Mouse (Mus musculus) gastrocnemius, adult 18-20 months (tissue): ENCODE results near the gene Osbpl11. TPM values are rescaled to one million over a fixed set of nuclear protein-coding genes. Genes with fewer than 3 reads are reported as not detected.

Experiments used
- DNase-seq: peaks from one replicate; pipeline ENCODE4 v3.0.0; 2021; ENCODE audit warnings: low spot score
- total RNA-seq, 2 experiments: library from RNA; stranded (reverse); gene quantifications; 2 replicates each; pipeline ENCODE4 v1.2.3; 2021

Osbpl11 gene
- total RNA-seq, 2 experiments from 2014 or later: 14.0 to 14.9 TPM

- no peak for DNase-seq
These were observed 54.4 kb downstream of the Osbpl11 start for GRCm38 (mm10) chr16:33239305-33239704.

- no peak for DNase-seq
These were observed 57.2 kb downstream of the Osbpl11 start for GRCm38 (mm10) chr16:33242046-33242445.

- no peak for DNase-seq
These were observed 59.3 kb downstream of the Osbpl11 start for GRCm38 (mm10) chr16:33244136-33244691.

DNA sequence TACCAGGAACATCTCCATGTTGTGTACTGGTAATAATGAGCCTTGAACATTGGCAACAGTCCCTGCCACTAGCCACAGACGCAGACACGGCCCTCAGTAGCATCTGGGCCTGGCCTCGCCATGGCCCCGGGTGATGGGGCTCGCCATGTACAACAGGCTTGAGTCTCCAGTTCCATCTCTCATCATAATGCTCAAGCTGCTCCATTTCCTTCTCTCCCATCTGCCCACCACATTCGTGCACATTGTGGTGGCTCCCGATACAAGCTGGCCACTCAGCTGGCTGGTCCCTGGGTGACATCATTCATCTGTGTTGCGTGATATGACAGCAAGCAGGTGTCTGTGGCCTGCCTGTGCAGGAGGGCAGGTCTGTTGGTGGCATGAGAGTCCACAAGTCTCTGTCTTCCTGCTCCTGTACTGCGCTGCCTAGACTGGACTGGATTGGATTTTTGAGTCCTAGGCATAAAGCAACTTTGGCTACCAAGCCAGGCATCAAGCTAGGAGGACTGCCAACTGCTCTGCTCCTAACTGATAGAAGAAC is 60.1 kb downstream of the Osbpl11 start:
- DNase-seq: no peak

GRCm38 (mm10) chr16:33246526-33246925 is 61.7 kb downstream of the Osbpl11 start:
- DNase-seq: no peak

DNA sequence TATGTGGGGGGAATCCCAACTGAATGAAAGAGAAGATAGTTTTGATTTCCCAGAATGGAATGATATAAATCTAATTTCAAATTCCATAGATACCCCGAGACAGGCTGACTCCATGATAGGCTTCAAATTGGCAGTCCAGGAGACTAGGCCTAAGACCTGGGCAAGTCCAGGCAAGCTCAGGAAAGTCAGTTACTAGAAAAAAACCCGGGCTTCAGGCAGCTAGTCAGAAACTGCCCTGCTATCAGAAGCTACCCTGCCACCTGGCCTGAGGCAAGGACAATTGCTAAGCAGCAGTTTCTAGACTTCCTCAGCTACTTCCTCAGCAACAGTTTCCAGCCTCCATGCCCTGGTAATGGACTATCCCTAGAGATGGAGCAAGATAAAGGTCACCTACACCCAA is 62.1 kb downstream of the Osbpl11 start:
- no peak for DNase-seq

GRCm38 (mm10) chr16:33250651-33251120 is 65.8 kb downstream of the Osbpl11 start:
- DNase-seq: peak; percentile 34

DNA sequence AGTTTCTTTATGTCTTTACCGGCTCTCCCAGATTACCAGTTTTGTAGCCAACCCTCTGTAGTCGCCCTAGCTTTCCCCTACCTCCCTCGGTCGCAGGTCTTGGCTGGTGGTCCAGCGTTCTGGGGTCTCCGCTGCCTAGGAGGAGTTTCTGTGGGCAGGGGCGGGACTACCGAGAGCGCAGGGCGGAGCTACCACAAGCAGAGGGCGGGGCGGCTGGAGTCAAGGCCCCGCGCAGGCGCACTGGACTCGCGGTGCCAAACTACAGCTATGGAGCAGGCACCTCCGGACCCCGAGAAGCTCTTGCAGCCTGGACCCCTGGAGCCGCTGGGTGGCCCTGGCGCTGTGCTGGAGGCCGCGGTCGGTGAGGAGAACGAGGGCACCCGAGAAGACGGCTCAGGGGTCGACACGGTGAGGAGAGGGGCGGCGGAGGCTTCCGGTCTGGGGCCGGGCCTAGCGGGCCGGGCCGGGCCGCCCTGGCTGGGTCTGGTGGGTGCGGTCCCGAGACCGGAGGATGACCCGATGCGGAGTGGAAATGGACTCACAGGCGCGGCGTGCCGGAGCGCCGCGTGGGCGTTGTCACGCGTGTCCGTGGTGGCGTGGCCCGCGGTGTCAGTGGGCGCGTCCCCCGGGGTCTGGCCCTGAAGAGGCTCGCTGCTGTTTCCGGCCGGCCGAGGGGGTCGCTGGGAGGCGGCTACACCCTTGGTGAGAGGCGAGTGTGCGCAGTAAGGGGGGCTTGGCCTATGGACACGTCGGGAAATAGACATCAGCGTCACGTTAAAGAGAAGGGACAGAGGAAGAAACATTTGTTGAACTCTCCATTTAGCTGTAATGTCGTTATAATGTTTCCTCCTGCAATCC is 66.6 kb downstream of the Osbpl11 start, which contains the start of gene Snx4:
TSS of gene Snx4 (plus strand) at position 249 of the 858 bp plus-strand sequence.
- peak; percentile 94 for DNase-seq

DNA sequence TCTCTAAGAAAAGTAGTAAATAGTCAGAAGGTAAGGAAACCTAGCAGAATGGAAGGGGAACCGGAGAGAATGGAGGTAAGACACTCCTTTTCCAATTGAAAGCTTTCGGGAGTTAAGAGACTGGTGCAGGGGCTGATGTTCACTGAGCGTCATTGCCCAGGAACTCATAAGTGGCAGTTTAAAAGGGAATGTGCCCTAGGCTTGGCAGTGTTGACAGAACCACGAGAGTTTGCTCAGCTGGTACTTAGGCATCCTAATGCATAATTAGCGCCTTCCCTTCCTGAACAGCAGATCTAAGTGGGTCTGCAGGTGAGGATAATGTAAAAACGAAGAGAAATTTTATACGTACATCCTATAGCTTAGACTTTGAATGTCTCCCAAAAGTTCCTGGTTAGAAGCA is 70.7 kb downstream of the Osbpl11 start:
- no peak for DNase-seq

DNA sequence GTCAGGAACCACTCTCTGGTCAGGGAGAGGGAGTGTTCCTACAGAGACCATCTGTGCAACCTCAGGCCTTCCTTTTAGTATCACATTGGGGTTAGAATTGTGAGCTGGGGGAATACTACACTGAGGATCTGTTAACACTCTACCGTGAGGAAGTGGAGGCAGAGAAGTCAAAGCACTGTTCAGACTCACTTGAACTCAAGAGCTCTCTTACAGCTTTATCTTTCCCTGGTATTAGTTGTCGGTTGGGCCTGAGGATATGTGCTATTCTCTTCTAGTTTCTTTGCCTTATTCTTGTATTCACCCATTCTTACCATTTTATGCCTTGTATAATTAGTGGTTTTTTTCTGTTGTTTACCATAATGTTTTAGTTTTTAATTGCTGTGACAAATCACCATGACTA is 73.7 kb downstream of the Osbpl11 start:
- no peak for DNase-seq

DNA sequence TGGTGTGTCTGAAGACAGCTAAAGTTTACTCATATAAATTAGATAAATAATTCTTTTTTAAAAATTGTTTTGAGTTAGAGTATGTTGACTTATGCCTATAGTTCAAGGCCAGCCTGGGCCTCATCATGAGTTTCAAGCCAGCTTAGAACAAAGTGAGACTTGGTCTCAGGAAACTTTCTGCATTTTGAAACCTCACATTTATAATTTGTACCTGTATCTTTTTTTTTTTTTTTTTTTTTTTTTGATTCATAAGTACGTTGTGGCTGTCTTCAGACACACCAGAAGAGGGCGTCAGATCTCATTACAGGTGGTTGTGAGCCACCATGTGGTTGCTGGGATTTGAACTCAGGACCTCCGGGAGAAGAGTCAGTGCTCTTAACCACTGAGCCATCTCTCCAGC is 75.0 kb downstream of the Osbpl11 start:
- no peak for DNase-seq

DNA sequence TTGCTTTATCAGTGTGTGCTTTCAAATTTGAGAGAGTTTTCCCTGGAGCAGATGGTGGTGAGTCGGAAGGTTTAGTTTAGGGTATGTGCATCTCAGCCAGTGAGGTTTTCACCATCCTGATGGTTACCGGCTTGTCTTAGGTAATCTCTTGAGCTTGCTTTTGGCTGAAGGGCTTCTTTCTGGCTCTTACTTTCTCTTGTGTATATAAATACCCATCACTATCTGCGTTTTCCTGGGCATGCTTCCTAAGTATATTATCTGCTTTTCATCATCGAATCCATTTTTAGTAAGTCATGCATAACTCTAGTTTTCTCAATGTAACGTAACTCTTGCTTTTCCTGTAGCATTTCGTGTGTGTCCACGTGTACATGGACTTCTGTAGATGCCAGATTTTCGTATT is 76.0 kb downstream of the Osbpl11 start:
- no peak for DNase-seq

DNA sequence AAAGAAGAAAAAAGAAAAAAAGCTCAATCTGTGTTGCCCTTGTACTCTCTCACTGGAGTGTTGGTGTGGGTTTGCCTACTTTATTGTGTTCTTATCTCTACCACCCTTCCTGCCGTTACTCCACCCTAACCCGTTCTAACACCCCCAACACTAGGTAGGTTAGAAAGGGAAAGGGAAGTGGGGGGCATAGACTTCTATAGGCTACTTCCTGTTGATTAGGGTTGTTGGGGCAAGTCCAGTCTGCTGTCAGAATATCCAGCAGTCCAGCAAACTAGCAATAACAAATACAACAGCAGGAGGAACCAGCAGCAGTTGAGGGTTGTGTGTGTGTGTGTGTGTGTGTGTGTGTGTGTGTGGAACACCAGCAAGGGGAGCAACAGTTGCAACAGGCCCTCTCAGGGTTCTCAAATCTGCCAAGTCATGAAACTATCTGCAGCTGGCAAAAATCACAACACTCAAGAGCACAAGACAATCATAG is 76.8 kb downstream of the Osbpl11 start:
- no peak for DNase-seq

- no peak for DNase-seq
These were observed 77.2 kb downstream of the Osbpl11 start for GRCm38 (mm10) chr16:33262096-33262495.

DNA sequence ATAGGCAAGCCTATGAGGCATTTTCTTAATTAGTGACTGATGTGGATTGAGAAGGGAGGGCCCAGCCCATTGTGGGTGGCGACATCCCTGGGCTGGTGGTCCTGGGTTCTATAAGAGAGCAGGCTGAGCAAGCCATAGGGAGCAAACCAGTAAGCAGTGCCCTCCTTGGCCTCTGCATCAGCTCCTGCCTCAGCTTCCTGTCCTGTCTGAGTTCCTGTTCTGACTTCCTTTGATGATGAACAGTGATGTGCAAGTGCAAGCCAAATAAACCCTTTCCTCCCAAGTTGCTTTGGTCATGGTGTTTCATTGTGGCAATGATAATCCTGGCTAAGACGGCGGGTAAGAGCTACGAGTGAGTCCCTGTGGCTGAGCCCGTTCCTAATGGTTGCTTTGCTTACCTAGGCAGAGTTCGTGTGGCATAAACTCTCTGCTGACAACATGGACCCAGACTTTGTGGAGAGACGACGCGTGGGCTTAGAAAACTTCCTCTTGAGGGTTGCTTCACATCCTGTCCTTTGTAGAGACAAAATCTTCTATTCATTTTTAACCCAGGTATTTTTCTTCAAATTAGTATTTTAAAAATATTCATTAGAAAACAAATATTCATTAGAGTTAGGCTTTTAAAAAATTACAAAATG is 82.9 kb downstream of the Osbpl11 start:
- no peak for DNase-seq

DNA sequence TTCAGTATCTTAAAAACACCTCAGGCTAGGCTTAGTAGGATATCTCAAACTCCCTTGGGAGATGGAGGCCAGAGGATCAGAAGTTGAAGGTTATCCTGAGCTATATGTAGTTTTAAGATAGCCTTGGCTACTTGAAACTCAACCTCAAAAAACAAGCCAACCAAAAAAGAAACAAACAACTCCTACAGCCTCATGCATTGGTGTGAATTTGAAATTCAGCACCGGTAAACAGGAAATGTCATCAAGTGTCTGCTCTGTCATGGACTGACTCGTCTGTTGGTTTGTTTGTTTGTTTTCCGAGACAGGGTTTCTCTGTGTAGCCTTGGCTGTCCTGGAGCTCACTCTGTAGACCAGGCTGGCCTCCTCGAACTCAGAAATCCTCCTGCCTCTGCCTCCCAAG is 87.0 kb downstream of the Osbpl11 start:
- DNase-seq: no peak

DNA sequence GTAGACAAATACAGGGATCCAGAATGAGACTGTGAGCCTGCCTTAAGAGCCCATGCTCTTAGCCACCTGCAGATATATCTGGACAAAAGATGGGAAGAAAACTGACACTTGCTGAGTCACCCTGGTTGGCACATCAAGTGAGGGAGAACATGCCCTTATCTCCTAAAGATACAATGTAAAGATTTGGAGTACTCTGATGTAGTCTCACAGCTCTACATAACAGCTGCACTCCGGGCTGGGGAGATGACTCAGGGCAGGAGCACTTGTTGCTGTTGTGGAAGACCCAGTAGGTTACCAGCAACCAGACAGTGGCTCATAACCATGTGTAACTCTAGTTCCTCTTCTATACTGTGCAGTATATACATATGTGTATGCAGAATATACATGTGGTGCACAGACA is 98.2 kb downstream of the Osbpl11 start:
- no peak for DNase-seq

- DNase-seq: no peak
These were observed 103.7 kb downstream of the Osbpl11 start for GRCm38 (mm10) chr16:33288536-33288935.

DNA sequence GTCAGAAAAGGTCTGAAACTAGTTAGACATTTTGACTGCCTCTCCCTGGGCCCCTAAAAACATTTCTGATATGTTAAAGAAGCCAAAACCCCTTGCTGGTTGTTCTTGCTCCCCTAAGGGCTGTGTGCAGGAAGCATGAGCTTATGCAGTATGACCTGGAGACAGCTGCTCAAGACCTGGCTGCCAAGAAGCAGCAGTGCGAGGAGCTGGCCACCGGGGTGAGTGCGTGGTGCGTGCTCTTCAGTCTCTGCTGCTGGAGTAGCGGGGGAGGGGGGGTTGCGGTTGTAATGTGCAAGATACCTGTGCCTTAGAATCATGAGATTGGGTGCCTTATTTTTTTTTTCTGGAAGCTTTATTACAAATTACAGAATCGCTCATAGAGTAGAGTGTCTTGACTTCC is 105.1 kb downstream of the Osbpl11 start:
- DNase-seq: no peak

GRCm38 (mm10) chr16:33292241-33292640 is 107.4 kb downstream of the Osbpl11 start:
- no peak for DNase-seq
